Mouse (Mus musculus) heart, embryonic 16.5 days (tissue): ENCODE data around the gene Kcne3. TPM values are rescaled to one million over a fixed set of nuclear protein-coding genes. Genes with fewer than 3 reads are reported as not detected.
A peak's percentile ranks its signal among the peaks of the same experiment; 100 is the strongest.

Experiments used
- ATAC-seq: fragments of 200-750 bp; cut with Nextera tagmentation; replicated peaks from 2 replicates; pipeline ENCODE4 v1.8.0; 2017; ENCODE audit warnings: moderate number of reproducible peaks; ENCODE audit not compliant: insufficient read depth, low FRiP score; ENCODE audit errors: extremely low read depth
- H3K27ac ChIP-seq: fragments of 300-500 bp; sonication (generic); 2 replicates; pipeline ENCODE4 v1.5.1; 2014; ENCODE audit warnings: mild to moderate bottlenecking, low read length, control low read depth, moderate library complexity
- H3K27me3 ChIP-seq: fragments of 300-500 bp; sonication (generic); 2 replicates; pipeline ENCODE4 v1.6.1; 2014; ENCODE audit warnings: low read length, mixed read lengths; ENCODE audit not compliant: control insufficient read depth, insufficient read depth
- H3K36me3 ChIP-seq: fragments of 300-500 bp; sonication (generic); 2 replicates; pipeline ENCODE4 v1.6.1; 2014; ENCODE audit not compliant: control insufficient read depth, insufficient read depth
- H3K4me1 ChIP-seq: fragments of 300-500 bp; sonication (generic); 2 replicates; pipeline ENCODE4 v1.6.1; 2014; ENCODE audit warnings: low read length, mixed read lengths; ENCODE audit not compliant: control insufficient read depth, insufficient read depth
- H3K4me2 ChIP-seq: fragments of 300-500 bp; sonication (generic); 2 replicates; pipeline ENCODE4 v1.6.1; 2014; ENCODE audit warnings: low read depth, mild to moderate bottlenecking, control low read depth, low read length
- H3K4me3 ChIP-seq: fragments of 300-500 bp; sonication (generic); 2 replicates; pipeline ENCODE4 v1.5.1; 2014; ENCODE audit warnings: mild to moderate bottlenecking, control low read depth, low read length
- H3K9ac ChIP-seq: fragments of 300-500 bp; sonication (generic); 2 replicates; pipeline ENCODE4 v1.6.1; 2014; ENCODE audit warnings: low read length, control low read depth
- H3K9me3 ChIP-seq: fragments of 300-500 bp; sonication (generic); replicated peaks from 2 replicates; pipeline ENCODE4 v1.6.1; 2016; ENCODE audit warnings: low read length; ENCODE audit not compliant: control insufficient read depth
- WGBS: fragments of 180-500 bp; shearing (Covaris S2); extraction: QIAGEN DNeasy Blood & Tissue Kit; methylation state at CpG from one replicate; pipeline ENCODE4 v1.1.7; 2014; 5-methylcytosine and 5-hydroxymethylcytosine counted together
- polyA plus RNA-seq: library from polyadenylated mRNA; unstranded; fragments of >200 nt; fragmentation: Nextera tagmentation; extraction: Ambion mirVana; gene quantifications from 2 replicates; pipeline ENCODE4 v1.2.1, GENCODE M21; 2015

The Kcne3 gene
- polyA plus RNA-seq, 1 experiment from 2014 or later = 9.5 TPM

GRCm38 (mm10) chr7:100216601-100217565, 40.6 kb downstream of the Kcne3 start:
- WGBS = 75% methylated on average over 9 of the region's 9 CpGs
- H3K4me1 ChIP-seq = no peaks in the 10 kb centered on the region
- no peak overlapping the region for H3K4me3 ChIP-seq
- no peaks in the 10 kb centered on the region for H3K9me3 ChIP-seq
- no peaks in the 10 kb centered on the region for H3K36me3 ChIP-seq
- no peaks in the 10 kb centered on the region for H3K27me3 ChIP-seq
- no peak overlapping the region for H3K9ac ChIP-seq
- no peak overlapping the region for H3K27ac ChIP-seq
- ATAC-seq = no peak
- H3K4me2 ChIP-seq = no peak overlapping the region

GRCm38 (mm10) chr7:100227158-100227875, 51.0 kb downstream of the Kcne3 start, which contains the start of gene Pgm2l1:
Pgm2l1 (plus strand) TSS chr7:100227394.
- Histone ChIP-seq H3K27me3 (no peaks in the 10 kb centered on the region), H3K4me2 (peak within 1 kb of the TSS; percentile 86), H3K4me1 (peaks cover 6% of the 10 kb centered on the region; the same call in 1 of the 2 replicates), H3K9ac (peak within 1 kb of the TSS; percentile 84), H3K9me3 (no peaks in the 10 kb centered on the region), H3K36me3 (no peaks in the 10 kb centered on the region), H3K27ac (peak within 1 kb of the TSS; percentile 86), H3K4me3 (peak within 1 kb of the TSS; percentile 86)
- WGBS = under 1% methylated on average over 72 of the region's 72 CpGs
- ATAC-seq = peak; percentile 99

- Histone ChIP-seq H3K36me3 (no peaks in the 10 kb centered on the region), H3K27ac (peak overlapping the region; percentile 86), H3K27me3 (no peaks in the 10 kb centered on the region), H3K4me3 (peak overlapping the region; percentile 86), H3K4me2 (peak overlapping the region; percentile 86), H3K4me1 (peaks cover 6% of the 10 kb centered on the region; the same call in 1 of the 2 replicates), H3K9me3 (no peaks in the 10 kb centered on the region), H3K9ac (peak overlapping the region; percentile 84)
- 1% methylated on average over 23 of the region's 23 CpGs for WGBS
- ATAC-seq = peak; percentile 4; the same call in 1 of the 2 replicates
These were observed 51.7 kb downstream of the Kcne3 start for GRCm38 (mm10) chr7:100227896-100228525.

GRCm38 (mm10) chr7:100228957-100229356, 52.7 kb downstream of the Kcne3 start:
- H3K36me3 ChIP-seq = no peaks in the 10 kb centered on the region
- no peak overlapping the region for H3K9ac ChIP-seq
- H3K9me3 ChIP-seq = no peaks in the 10 kb centered on the region
- no peak overlapping the region for H3K4me3 ChIP-seq
- no peak for ATAC-seq
- peaks cover 6% of the 10 kb centered on the region; the same call in 1 of the 2 replicates for H3K4me1 ChIP-seq
- no peaks in the 10 kb centered on the region for H3K27me3 ChIP-seq
- 64% methylated on average over 3 of the region's 3 CpGs for WGBS
- H3K27ac ChIP-seq = no peak overlapping the region
- peak overlapping the region; percentile 86; the same call in 1 of the 2 replicates for H3K4me2 ChIP-seq

DNA sequence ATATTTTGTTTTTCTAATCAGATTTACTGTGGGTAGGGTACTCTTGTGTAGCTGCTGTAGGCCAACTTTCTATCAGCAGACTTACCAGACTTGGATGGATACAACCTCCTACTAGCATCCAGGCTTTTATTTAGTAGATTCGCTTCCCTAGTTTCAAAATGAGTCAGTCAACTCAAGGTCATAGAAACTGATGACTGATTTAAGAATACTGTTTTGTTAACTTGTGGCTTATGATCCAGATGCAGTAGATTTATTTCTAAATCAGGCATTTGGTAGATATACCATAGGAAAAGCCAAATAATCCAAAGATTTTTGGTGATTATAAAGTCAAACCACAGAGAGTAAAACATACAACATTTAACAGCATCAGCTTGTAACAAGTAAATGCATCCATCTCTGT, 54.3 kb downstream of the Kcne3 start:
- no peaks in the 10 kb centered on the region for H3K9me3 ChIP-seq
- H3K4me1 ChIP-seq = peaks cover 6% of the 10 kb centered on the region; the same call in 1 of the 2 replicates
- no peaks in the 10 kb centered on the region for H3K36me3 ChIP-seq
- H3K27ac ChIP-seq = no peak overlapping the region
- H3K27me3 ChIP-seq = no peaks in the 10 kb centered on the region
- WGBS = 86% methylated on average over 1 of the region's 1 CpGs
- H3K4me2 ChIP-seq = no peak overlapping the region
- no peak overlapping the region for H3K4me3 ChIP-seq
- ATAC-seq = no peak
- no peak overlapping the region for H3K9ac ChIP-seq

DNA sequence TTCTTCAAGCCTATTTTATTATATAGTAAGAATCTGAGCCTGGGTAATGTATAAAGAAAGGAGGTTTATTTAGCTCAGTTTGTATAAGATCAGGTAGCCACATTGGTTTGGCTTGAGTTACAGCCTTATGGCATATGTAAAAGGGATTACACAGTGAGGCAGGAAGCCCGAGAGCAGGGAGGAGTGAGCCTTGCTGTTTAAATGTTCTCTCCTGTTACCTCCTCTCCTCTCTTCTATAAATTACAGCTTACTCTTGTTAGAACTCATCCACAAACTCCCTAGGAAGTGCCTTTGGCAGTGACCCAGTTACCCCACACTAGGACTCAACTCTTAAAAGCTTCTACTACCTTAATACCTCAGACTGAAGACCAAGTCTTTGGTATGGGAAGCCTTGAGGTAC, 55.4 kb downstream of the Kcne3 start:
- H3K9me3 ChIP-seq = no peaks in the 10 kb centered on the region
- no peak overlapping the region for H3K27ac ChIP-seq
- no peak overlapping the region for H3K4me3 ChIP-seq
- H3K4me2 ChIP-seq = no peak overlapping the region
- ATAC-seq = no peak
- no peaks in the 10 kb centered on the region for H3K36me3 ChIP-seq
- 48% methylated on average over 1 of the region's 1 CpGs for WGBS
- no peaks in the 10 kb centered on the region for H3K27me3 ChIP-seq
- H3K9ac ChIP-seq = no peak overlapping the region
- peaks cover 6% of the 10 kb centered on the region; the same call in 1 of the 2 replicates for H3K4me1 ChIP-seq

DNA sequence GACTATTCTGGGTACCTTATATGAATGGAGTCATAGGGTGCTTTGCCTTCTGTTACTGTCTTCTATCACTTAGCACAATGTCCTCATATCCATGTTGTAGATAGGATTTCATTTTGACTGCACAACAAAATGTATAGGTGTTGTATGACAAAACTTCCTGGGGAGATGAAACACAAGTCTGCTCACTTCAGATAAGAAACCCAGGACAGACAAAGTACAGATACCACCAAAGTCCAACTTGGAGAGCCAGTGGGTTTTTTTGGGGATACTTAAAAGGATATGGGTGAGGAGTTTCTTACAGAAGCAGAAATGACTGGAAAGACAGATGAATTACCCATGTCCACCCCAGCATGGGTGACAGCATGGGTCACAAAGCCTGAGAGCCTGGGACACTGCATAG, 57.4 kb downstream of the Kcne3 start:
- no peaks in the 10 kb centered on the region for H3K9me3 ChIP-seq
- no peaks in the 10 kb centered on the region for H3K27me3 ChIP-seq
- H3K4me3 ChIP-seq = no peak overlapping the region
- H3K4me1 ChIP-seq = no peaks in the 10 kb centered on the region
- no peak overlapping the region for H3K9ac ChIP-seq
- no peak overlapping the region for H3K27ac ChIP-seq
- ATAC-seq = no peak
- H3K4me2 ChIP-seq = no peak overlapping the region
- no peaks in the 10 kb centered on the region for H3K36me3 ChIP-seq
